Mouse (Mus musculus): ENCODE data around the gene Gas2l3.

Gas2l3 gene

DNA sequence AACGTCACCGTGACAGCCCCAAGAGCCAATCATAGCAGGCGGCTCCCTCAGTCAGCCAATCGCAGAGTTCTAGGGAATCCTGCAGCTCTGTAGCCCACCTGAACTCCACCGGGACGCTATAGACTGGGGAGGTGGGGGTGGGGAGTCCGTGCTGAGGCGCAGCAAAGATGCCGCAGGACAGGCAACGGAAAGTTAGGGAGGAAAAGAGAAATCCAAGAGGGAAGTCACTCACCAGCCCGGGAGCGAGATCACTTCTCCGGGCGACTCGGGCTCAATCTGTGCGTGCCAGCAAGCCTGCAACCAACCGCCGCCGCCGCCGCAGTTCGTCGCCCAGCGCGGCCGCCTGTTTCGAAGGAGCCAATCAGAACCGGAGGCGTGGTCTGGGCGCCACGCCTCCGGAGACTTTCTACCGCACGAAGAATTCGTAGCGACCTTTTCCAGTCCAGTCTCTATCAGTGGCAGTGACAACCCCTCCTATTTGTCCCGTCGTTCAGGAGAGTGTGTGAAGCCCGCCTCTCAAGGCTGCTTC lies at the start of gene Gas2l3:
TSS of gene Gas2l3 (minus strand) at position 345 of the 529 bp plus-strand sequence.
- in situ Hi-C loops (cut with MboI, MseI) = no loop called here

GRCm38 (mm10) chr10:89491321-89491720 lies 47.6 kb upstream of the Gas2l3 start:
- in situ Hi-C loops (cut with MboI, MseI) = no loop called here

GRCm38 (mm10) chr10:89490250-89490649 lies 46.5 kb upstream of the Gas2l3 start:
- in situ Hi-C loops (cut with MboI, MseI) = no loop called here

DNA sequence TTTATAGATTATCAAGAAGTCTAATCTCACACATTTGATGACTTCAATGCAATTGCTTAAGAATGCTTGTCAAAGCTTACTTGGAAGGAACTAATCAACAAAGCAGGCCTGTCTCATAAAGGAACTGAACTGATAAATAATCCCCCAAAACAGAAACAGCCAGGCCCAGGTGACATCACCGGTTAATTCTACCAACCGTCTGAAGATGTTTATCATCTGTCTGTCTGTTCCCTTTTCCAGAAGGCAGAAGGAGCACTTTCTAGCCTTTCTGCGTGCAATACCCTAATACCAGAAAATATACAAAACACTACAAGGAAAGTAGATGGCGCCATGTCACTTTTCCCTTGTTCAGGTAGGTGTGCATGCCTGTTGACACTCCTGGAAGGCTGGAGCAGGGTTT lies 45.7 kb upstream of the Gas2l3 start:
- in situ Hi-C loops (cut with MboI, MseI) = no loop called here

GRCm38 (mm10) chr10:89486995-89487742 lies 43.4 kb upstream of the Gas2l3 start:
- in situ Hi-C loops (cut with MboI, MseI) = no loop called here

DNA sequence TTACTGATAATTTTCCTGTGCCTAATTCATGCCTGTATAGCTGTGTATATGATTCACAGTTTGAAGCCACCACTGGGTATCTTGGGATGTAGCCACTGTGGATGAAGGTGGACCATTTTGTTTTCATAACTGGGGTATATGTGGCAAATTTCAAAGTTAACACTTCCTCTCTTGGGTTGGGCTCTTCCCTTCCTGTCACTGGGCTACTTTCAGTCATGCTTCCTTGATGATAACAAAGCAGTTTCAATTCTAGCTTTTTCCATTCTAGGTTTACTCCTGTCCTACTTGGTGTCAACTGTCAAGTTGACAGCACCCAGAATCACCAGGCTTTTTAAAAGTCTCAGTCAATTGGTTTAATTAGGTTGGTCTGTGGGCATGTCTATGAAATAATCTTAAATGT lies 41.1 kb upstream of the Gas2l3 start:
- in situ Hi-C loops (cut with MboI, MseI) = no loop called here

DNA sequence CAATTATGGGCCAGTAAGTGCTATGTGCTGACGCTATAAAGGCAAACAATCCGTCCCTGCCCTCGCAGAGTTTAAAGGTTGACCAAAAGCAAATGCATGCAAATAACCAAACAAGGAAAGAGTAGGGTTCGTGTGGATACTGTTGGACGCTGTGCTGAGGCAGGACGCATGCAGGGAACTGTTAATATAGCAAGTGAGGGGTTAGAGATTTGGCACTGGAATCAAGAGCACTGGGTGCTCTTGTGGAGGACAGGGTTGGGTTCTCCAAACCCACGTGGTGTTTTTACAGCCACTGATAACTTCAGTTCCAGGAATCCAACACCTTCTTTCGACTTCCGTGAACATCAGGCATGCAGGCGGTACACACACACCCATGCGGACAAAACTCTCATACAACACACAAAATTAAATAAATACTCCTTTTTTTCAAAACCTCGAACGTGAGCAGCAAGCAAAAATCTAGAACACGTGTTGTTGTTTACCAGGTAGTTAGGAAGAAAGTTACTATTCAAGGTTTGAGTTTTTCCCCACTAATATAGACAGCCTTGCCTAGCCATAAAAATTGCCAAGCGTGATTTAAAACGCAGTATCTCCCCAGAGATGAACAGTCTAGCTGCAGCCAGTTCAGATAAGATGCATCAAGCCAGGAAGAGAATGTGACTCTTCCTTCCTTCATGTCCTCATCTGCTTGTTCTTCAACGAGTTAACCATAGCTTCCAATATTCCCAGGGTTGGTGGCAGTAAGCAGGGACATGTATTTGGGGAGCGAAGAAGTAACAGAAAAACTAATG lies 40.2 kb upstream of the Gas2l3 start:
- in situ Hi-C loops (cut with MboI, MseI) = no loop called here

- in situ Hi-C loops (cut with MboI, MseI) = no loop called here
These were observed 39.3 kb upstream of the Gas2l3 start for GRCm38 (mm10) chr10:89483113-89483512.

DNA sequence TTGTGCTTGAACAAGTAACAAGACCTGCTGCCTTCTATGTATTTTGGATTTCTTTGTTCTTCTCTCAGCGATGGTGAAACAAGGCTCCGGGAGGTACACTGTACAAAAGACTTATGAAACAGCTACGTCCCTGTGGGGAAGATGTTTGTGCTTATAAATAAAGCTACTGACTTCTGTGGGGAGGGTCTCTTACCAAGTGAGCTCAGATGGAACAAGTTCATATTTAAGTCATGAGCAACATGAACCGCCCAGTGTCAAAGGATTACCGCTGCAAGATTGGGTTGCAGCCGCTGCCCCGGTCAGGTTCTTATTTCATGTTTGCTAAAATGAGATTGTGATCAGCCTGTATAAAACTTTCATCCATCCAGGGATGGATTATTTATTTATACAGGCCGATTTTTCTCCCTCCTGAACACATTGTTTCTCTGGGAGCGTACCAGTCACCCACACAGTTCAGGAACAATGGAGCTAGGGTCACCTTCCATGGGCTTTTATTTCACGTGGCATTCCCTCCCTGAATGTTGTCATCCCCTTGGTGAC lies 38.4 kb upstream of the Gas2l3 start:
- in situ Hi-C loops (cut with MboI, MseI) = no loop called here

GRCm38 (mm10) chr10:89481638-89482037 lies 37.9 kb upstream of the Gas2l3 start:
- in situ Hi-C loops (cut with MboI, MseI) = no loop called here

- in situ Hi-C loops (cut with MboI, MseI) = no loop called here
These were observed 35.0 kb upstream of the Gas2l3 start for GRCm38 (mm10) chr10:89478766-89479165.

DNA sequence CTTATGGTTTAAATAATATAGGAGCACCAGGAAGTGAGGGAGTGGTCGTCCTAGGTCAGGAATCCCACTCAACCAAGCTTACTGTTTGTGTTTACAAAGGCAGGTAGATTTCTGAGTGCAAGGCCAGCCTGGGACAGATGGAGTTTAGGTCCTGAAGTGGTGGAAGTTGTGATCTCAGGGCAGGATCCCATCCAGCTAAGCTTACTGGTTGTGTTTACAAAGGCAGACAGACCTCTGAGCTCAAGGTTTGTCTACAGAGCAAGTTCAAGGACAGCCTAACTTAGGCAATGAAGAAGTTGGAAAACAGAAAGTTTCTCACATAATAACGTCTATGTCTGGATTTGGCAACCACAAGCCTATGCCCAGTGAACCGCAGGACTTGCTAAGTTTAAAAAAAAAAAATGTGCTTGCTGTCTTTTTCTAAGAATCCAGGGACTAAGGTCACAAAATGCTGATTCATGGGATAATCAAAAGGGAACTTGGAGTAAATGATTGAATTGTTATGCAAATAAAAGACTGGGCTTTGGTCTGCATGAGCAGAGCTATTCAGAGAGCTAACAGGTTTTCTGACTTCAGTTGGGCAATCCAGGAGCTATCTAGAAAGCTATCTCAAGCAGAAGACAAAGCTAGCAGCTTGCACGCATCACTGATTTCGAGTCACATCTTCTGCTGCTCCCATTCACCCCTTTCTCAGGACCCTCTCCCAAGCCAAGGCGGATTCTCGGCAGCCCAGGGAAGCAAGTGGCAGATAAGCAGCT lies 27.0 kb upstream of the Gas2l3 start:
- in situ Hi-C loops (cut with MboI, MseI) = no loop called here

GRCm38 (mm10) chr10:89464760-89465405 lies 21.1 kb upstream of the Gas2l3 start:
- in situ Hi-C loops (cut with MboI, MseI) = loop anchor here (5.0 kb wide), 1 partner anchor 162 kb away; no protein-coding TSS in a partner anchor

DNA sequence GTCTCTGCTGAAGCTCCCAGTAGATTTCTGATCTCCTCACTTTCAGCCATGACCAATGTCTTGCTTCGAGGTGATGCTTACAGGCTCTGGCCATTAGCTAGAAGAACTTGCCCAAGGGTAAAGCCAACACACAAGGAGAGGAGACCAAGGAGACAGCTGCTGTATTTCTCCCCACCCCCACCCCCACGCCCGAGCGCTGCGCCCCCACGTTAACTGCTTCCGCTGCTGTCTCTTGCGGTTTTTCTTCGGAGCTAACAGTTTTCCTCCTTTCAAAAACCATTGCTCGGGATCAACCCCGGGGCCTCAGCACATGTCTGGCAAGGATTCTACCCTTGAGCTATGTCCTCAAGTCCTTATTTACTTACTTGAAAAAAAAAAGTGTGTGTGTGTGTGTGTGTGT lies 19.1 kb upstream of the Gas2l3 start:
- in situ Hi-C loops (cut with MboI, MseI) = loop anchor here (5.0 kb wide), 1 partner anchor 164 kb away; no protein-coding TSS in a partner anchor

- in situ Hi-C loops (cut with MboI, MseI) = loop anchor here (5.0 kb wide), 1 partner anchor 165 kb away; no protein-coding TSS in a partner anchor
These were observed 18.2 kb upstream of the Gas2l3 start for GRCm38 (mm10) chr10:89461856-89462507.

- in situ Hi-C loops (cut with MboI, MseI) = loop anchor here (5.0 kb wide), 1 partner anchor 166 kb away; no protein-coding TSS in a partner anchor
These were observed 17.2 kb upstream of the Gas2l3 start for GRCm38 (mm10) chr10:89460972-89461371.

DNA sequence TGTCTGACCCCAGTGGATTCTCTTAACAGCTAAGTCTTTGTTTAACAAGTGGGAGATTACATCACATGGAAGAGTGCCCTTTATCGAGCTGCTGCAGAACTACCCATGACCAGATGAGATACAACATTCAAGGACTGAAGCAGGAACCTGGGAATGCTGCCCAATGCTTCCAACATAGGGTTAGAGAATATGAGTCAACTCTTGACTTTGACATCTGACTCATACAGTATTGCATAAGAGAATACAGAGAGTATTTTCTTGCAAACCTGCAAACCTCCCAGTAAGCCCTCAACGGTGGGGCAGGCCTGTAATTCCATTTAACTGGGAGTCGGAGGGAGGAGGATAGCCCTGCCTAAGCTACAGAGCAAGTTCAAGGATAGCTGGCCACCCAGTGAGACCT lies 15.0 kb upstream of the Gas2l3 start:
- in situ Hi-C loops (cut with MboI, MseI) = no loop called here

- in situ Hi-C loops (cut with MboI, MseI) = no loop called here
These were observed 10.0 kb upstream of the Gas2l3 start for GRCm38 (mm10) chr10:89453794-89454193.

- in situ Hi-C loops (cut with MboI, MseI) = no loop called here
These were observed 9.4 kb upstream of the Gas2l3 start for GRCm38 (mm10) chr10:89453068-89453641.

- in situ Hi-C loops (cut with MboI, MseI) = no loop called here
These were observed 6.6 kb upstream of the Gas2l3 start for GRCm38 (mm10) chr10:89450411-89450810.
